11 mouse cellular contexts compared by ENCODE assay signal in the genomic region with DNA sequence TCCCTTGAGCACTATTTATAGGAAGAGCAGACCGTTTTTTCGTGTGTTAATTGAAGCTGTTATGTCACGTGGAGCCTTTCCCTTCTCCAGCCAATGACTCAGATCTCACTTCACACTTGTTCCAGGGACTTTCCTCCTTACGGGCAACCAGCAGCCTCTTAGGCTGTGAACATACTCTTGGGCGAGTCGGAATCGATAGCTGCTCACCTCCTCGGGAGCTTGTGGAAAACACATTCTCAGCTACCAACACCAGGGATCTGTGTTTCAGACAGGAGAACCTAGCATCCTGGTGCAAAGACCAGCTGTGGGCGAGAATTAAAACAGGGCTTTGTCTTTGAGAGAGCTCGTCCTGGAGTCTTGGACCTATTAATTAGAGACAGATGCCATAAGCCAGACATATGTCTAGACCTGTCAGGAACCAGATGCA.
DNase-seq lines count a peak whose midpoint lies in the region; ATAC-seq lines count a peak whose summit lies in the region.
"Had no signal": no experiment of that assay in that cellular context is flagged by ENCODE, and none has a peak within 500 bp of the region (broad histone marks: within the 10 kb centered on the region; RNA-seq: fewer than 3 reads in every experiment).

No protein-coding gene starts in this region.

- intact Hi-C loops in heart, postnatal 36 days (cut with DNase I) = no loop called here

- no peaks in the 10 kb centered on the region for H3K36me3 ChIP-seq in hindbrain, embryonic 10.5 days
- no peaks in the 10 kb centered on the region for H3K36me3 ChIP-seq in neural tube, embryonic 13.5 days
- no peaks in the 10 kb centered on the region for H3K36me3 ChIP-seq in midbrain, embryonic 10.5 days

- H3K4me1 ChIP-seq in hindbrain, embryonic 10.5 days (replicated peaks) = peaks cover 3% of the 10 kb centered on the region; the same call in 1 of the 2 replicates
- H3K4me1 ChIP-seq in neural tube, embryonic 13.5 days (replicated peaks) = peaks cover 41% of the 10 kb centered on the region
- H3K4me1 ChIP-seq in midbrain, embryonic 10.5 days = peaks cover 8% of the 10 kb centered on the region

- H3K27ac ChIP-seq in hindbrain, embryonic 10.5 days = peak overlapping the region; percentile 23; the same call in 1 of the 2 replicates
- peak overlapping the region; percentile 49; the same call in 1 of the 2 replicates for H3K27ac ChIP-seq in neural tube, embryonic 13.5 days (replicated peaks)
- no peak overlapping the region for H3K27ac ChIP-seq in midbrain, embryonic 10.5 days (replicated peaks)

- WGBS in hindbrain, embryonic 10.5 days = 69% methylated on average over 10 of the region's 10 CpGs
- WGBS in neural tube, embryonic 13.5 days = 41% methylated on average over 10 of the region's 10 CpGs
- 78% methylated on average over 10 of the region's 10 CpGs for WGBS in midbrain, embryonic 10.5 days

- DNase-seq in heart, adult 11 months = peak; percentile 87
- no peak for DNase-seq in heart, postnatal 36 days
- peak; percentile 44 for DNase-seq in embryo, embryonic 11.5 days (ENCODE audit: low read depth, low spot score)
- peak; percentile 33 for DNase-seq in hindbrain, embryonic 10.5 days (ENCODE audit: low spot score)
- no peak for DNase-seq in layer of hippocampus, adult 9-10 months (ENCODE audit: low spot score)
- no peak for DNase-seq in adrenal gland, adult 8-10 months
- no peak for DNase-seq in midbrain, embryonic 10.5 days (ENCODE audit: low spot score)
- DNase-seq: cerebellum, postnatal 25 days; liver had no signal

- H3K9ac ChIP-seq in neural tube, embryonic 13.5 days = no peak overlapping the region

- H3K9me3 ChIP-seq in hindbrain, embryonic 10.5 days = no peaks in the 10 kb centered on the region
- H3K9me3 ChIP-seq in neural tube, embryonic 13.5 days = no peaks in the 10 kb centered on the region
- no peaks in the 10 kb centered on the region for H3K9me3 ChIP-seq in midbrain, embryonic 10.5 days (replicated peaks)

- peak; percentile 73 for ATAC-seq in neural tube, embryonic 13.5 days (ENCODE audit: low read depth)

- H3K4me3 ChIP-seq in hindbrain, embryonic 10.5 days = no peak overlapping the region
- no peak overlapping the region for H3K4me3 ChIP-seq in neural tube, embryonic 13.5 days
- H3K4me3 ChIP-seq in midbrain, embryonic 10.5 days = no peak overlapping the region

- H3K27me3 ChIP-seq in hindbrain, embryonic 10.5 days (ENCODE audit: insufficient read depth, poor library complexity, severe bottlenecking) = no peaks in the 10 kb centered on the region
- H3K27me3 ChIP-seq in neural tube, embryonic 13.5 days = no peaks in the 10 kb centered on the region
- H3K27me3 ChIP-seq in midbrain, embryonic 10.5 days (ENCODE audit: low read depth, poor library complexity, severe bottlenecking) = no peaks in the 10 kb centered on the region
- H3K27me3 ChIP-seq: CH12.LX had no signal

- H3K4me2 ChIP-seq in neural tube, embryonic 13.5 days = no peak overlapping the region; the same call in 1 of the 2 replicates

Comparison
In these comparisons a context has a peak if more than half of its experiments do, and no peak if none do; other contexts are left out.
1. DNase-seq: peak in heart, adult 11 months (single experiment), embryo, embryonic 11.5 days (single experiment) and hindbrain, embryonic 10.5 days (single experiment); none in heart, postnatal 36 days (0 of 2), layer of hippocampus, adult 9-10 months (single experiment), adrenal gland, adult 8-10 months (single experiment) and midbrain, embryonic 10.5 days (single experiment).